Mouse (Mus musculus) kidney, adult 2 months (tissue): ENCODE measurements at regions not wholly inside any gene's neighbourhood (a gene's known extent, or its start where the extent isn't known, plus 50 kb on each side); places are given as distances from the start of the nearest gene placed in this dataset.
"Not testable (repeated sequence)": the region's sequence is repeated elsewhere in the genome, so short reads cannot be mapped to it uniquely, and the experiment has no call there.

Experiments
- DNase-seq: peaks from one replicate; pipeline ENCODE4 v3.0.0; 2021
- H3K27ac ChIP-seq: fragments of 200-500 bp; 2 replicates; pipeline ENCODE4 v1.5.1; 2012; ENCODE audit warnings: low read depth, low read length, control low read depth, inconsistent platforms; ENCODE audit not compliant: insufficient read depth
- H3K27me3 ChIP-seq: fragments of 200-500 bp; replicated peaks from 2 replicates; pipeline ENCODE4 v1.6.1; 2012; ENCODE audit warnings: mild to moderate bottlenecking, moderate library complexity, low read length, inconsistent platforms; ENCODE audit not compliant: control insufficient read depth, insufficient read depth
- H3K36me3 ChIP-seq: fragments of 200-500 bp; 2 replicates; pipeline ENCODE4 v1.6.1; 2012; ENCODE audit warnings: mild to moderate bottlenecking, moderate library complexity, low read length, inconsistent platforms; ENCODE audit not compliant: control insufficient read depth, insufficient read depth
- H3K4me1 ChIP-seq: fragments of 200-500 bp; 2 replicates; pipeline ENCODE4 v1.6.1; 2011; ENCODE audit warnings: low read length; ENCODE audit not compliant: control insufficient read depth, insufficient read depth
- H3K4me3 ChIP-seq: fragments of 200-500 bp; 2 replicates; pipeline ENCODE4 v1.5.1; 2011; ENCODE audit warnings: mild to moderate bottlenecking, low read depth, low read length, control low read depth; ENCODE audit not compliant: insufficient read depth
- CTCF ChIP-seq: fragments of 200-500 bp; conservative IDR thresholded peaks from 2 replicates; pipeline ENCODE4 v1.5.1; 2011; ENCODE audit warnings: low read depth, mild to moderate bottlenecking, control low read depth, low read length, moderate library complexity, mixed read lengths; ENCODE audit not compliant: insufficient read depth, insufficient read length
- POLR2A ChIP-seq: fragments of 200-500 bp; IDR thresholded peaks from one replicate; pipeline ENCODE4 v1.6.1; 2011; ENCODE audit warnings: low read depth, low read length, control low read depth
- WGBS: fragments of 180-500 bp; shearing (Covaris S2); methylation state at CpG from one replicate; pipeline ENCODE4 v1.1.7; 2018; 5-methylcytosine and 5-hydroxymethylcytosine counted together

GRCm38 (mm10) chr6:109814990-109815389, 830.4 kb upstream of the Grm7 start:
- no peak for DNase-seq
- TF ChIP-seq POLR2A, result no peak
- Histone ChIP-seq H3K4me1 (no peaks in the 10 kb centered on the region), H3K4me3 (no peak overlapping the region), H3K36me3 (no peaks in the 10 kb centered on the region), H3K27ac (no peak overlapping the region), H3K27me3 (no peaks in the 10 kb centered on the region)
- 84% methylated on average over 4 of the region's 4 CpGs for WGBS

GRCm38 (mm10) chr6:109848313-109848712, 797.1 kb upstream of the Grm7 start:
- no peak for DNase-seq
- Histone ChIP-seq H3K4me1 (no peaks in the 10 kb centered on the region), H3K4me3 (no peak overlapping the region), H3K36me3 (no peaks in the 10 kb centered on the region), H3K27me3 (no peaks in the 10 kb centered on the region), H3K27ac (no peak overlapping the region)
- WGBS, result 82% methylated on average over 3 of the region's 3 CpGs
- TF ChIP-seq CTCF, result no peak
- TF ChIP-seq POLR2A, result no peak

GRCm38 (mm10) chr6:109855806-109856205, 789.6 kb upstream of the Grm7 start:
- Histone ChIP-seq H3K36me3 (no peaks in the 10 kb centered on the region), H3K4me1 (no peaks in the 10 kb centered on the region)
- no peak for TF ChIP-seq CTCF
- TF ChIP-seq POLR2A, result no peak

GRCm38 (mm10) chr6:109863411-109863810, 782.0 kb upstream of the Grm7 start:
- WGBS, result 68% methylated on average over 4 of the region's 4 CpGs
- Histone ChIP-seq H3K27me3 (no peaks in the 10 kb centered on the region), H3K36me3 (no peaks in the 10 kb centered on the region), H3K27ac (no peak overlapping the region), H3K4me3 (no peak overlapping the region), H3K4me1 (no peaks in the 10 kb centered on the region)
- DNase-seq, result no peak
- TF ChIP-seq CTCF (no peak), POLR2A (no peak)

More at GRCm38 (mm10) chr6:109855806-109856205, 789.6 kb upstream of the Grm7 start:
- 66% methylated on average over 1 of the region's 1 CpGs for WGBS
- no peak overlapping the region for H3K27ac ChIP-seq
- no peak overlapping the region for H3K4me3 ChIP-seq
- H3K27me3 ChIP-seq, result no peaks in the 10 kb centered on the region
- DNase-seq, result no peak

- Histone ChIP-seq H3K4me1 (no peaks in the 10 kb centered on the region), H3K36me3 (no peaks in the 10 kb centered on the region), H3K27ac (no peak overlapping the region), H3K27me3 (no peaks in the 10 kb centered on the region), H3K4me3 (no peak overlapping the region)
- no peak for TF ChIP-seq POLR2A
- no peak for TF ChIP-seq CTCF
- DNase-seq, result peak; percentile 3
- WGBS, result 45% methylated on average over 2 of the region's 2 CpGs
Observed at GRCm38 (mm10) chr6:109874187-109874586, 771.2 kb upstream of the Grm7 start.

- Histone ChIP-seq H3K27ac (no peak overlapping the region), H3K4me3 (no peak overlapping the region), H3K27me3 (no peaks in the 10 kb centered on the region), H3K4me1 (no peaks in the 10 kb centered on the region), H3K36me3 (no peaks in the 10 kb centered on the region)
- 30% methylated on average over 6 of the region's 6 CpGs for WGBS
- TF ChIP-seq POLR2A (no peak), CTCF (no peak)
- peak; percentile 21 for DNase-seq
Observed at GRCm38 (mm10) chr6:109874625-109875040, 770.7 kb upstream of the Grm7 start.

GRCm38 (mm10) chr6:109875548-109875947, 769.8 kb upstream of the Grm7 start:
- H3K27me3 ChIP-seq, H3K36me3 ChIP-seq, H3K27ac ChIP-seq, H3K4me1 ChIP-seq, H3K4me3 ChIP-seq, DNase-seq: not testable (repeated sequence)
- 87% methylated on average over 3 of the region's 3 CpGs for WGBS

GRCm38 (mm10) chr6:109879145-109879544, 766.2 kb upstream of the Grm7 start:
- H3K27ac ChIP-seq, result no peak overlapping the region
- DNase-seq, result no peak
- 87% methylated on average over 1 of the region's 1 CpGs for WGBS
- H3K27me3 ChIP-seq, result no peaks in the 10 kb centered on the region
- TF ChIP-seq POLR2A (no peak), CTCF (no peak)
- H3K36me3 ChIP-seq, result no peaks in the 10 kb centered on the region
- H3K4me1 ChIP-seq, result no peaks in the 10 kb centered on the region
- no peak overlapping the region for H3K4me3 ChIP-seq
